Mouse (Mus musculus) layer of hippocampus, adult 9-11 months (tissue): ENCODE data around the gene Herpud1.

Source experiments
- DNase-seq: peaks from one replicate; pipeline ENCODE4 v3.0.0; 2022

Herpud1 gene

GRCm38 (mm10) chr8:94412518-94412917 lies 26.3 kb downstream of the Herpud1 start:
- no peak for DNase-seq

- DNase-seq: no peak
Measured at GRCm38 (mm10) chr8:94413509-94413908, 27.3 kb downstream of the Herpud1 start.

- no peak for DNase-seq
Measured at GRCm38 (mm10) chr8:94415218-94415617, 29.0 kb downstream of the Herpud1 start.

DNA sequence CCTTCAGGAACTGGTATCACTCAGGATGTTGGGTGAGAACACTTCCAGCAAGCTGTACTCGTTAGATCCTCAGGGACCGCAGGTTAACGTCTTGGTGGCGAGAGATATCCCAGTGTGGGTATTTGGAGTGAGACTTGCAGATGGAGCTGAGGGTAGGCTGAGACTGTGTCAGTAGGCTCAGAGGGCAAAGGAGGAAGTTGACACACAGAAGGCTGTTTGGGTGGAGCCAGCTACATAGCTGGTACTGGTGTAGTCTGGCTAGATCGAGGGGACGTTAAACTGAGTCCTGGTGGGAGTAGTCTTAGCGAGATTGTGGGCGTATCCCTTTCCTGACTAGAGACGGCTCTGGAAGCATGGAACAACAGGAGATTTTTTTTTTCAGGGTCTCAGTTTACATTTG lies 31.8 kb downstream of the Herpud1 start:
- no peak for DNase-seq

DNA sequence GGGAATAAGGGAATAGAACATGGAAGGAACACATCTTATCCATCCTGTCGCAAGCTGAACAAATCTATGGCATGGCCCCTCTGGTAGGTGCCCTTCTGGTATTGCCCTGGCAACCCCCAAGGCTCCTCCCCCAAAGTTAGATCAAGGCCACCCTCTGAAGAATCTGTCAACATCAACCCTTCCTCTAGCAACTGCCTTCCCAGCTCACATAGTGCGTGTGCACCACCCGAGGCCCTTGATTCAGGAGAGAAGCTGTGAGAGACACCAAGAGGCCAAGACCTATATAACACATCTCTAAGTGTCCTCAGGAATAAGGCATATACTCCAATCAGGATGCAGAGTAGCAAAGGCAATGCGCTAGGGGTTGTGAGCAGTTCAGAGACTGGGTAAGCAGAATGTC lies 36.0 kb downstream of the Herpud1 start:
- no peak for DNase-seq

DNA sequence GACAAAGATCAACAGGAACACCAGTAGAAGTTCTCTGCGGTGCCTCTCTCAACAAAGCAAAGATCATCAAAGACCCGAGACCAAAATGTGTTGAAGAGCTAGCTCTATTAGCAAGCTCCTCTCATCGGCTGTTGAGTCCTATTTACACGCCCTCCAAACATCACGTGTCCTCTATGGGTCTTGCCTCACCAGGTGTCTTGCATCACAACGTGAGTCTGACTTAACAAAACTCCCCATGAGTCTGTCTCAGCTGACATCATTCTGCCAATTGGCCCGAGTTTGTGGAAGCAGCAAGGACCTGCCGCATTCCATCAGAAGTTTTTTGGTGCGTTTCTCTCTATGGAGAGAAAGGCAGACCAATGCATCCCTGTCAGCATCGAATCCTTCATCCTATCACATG lies 41.7 kb downstream of the Herpud1 start:
- DNase-seq: no peak

- DNase-seq: no peak
Measured at GRCm38 (mm10) chr8:94428420-94428819, 42.2 kb downstream of the Herpud1 start.

DNA sequence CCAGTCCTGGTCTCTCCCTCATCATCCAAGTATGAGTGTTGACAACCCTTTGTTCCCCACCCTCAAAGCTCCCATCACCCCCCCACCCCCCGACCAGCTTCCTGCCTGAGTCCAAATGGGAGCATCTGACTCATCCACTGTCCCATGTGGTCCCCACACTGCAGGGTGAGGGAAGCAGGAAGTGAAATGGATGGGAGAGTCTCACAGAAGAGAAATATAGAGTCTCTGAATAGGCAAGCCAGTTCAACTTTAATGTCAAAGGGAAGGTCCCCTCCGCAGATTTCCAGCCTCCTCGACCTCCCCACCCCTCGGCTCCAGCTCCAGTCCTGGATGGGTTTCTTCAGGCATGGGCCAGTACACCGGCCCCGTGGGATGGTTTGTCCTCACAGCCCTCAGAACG lies 43.1 kb downstream of the Herpud1 start:
- DNase-seq: no peak

DNA sequence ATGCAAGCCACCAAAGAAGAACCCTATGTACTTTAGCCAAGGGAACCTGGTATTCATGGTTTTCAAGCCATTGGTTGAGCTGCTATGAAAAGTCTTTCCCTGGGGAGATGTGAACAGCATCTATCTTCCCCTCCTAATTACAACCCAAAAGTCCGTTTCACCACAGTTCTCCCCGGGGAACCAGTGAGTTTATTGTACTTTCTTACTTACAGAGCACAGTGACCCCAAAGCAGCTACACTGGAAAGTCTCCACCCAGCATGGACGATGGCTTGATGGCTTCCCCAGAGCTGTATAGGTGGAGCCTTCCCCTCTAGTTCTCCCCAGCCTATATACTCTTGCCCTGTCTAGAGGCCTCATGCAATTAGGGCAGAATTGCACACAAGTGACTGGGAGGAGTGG lies 46.0 kb downstream of the Herpud1 start:
- DNase-seq: no peak

DNA sequence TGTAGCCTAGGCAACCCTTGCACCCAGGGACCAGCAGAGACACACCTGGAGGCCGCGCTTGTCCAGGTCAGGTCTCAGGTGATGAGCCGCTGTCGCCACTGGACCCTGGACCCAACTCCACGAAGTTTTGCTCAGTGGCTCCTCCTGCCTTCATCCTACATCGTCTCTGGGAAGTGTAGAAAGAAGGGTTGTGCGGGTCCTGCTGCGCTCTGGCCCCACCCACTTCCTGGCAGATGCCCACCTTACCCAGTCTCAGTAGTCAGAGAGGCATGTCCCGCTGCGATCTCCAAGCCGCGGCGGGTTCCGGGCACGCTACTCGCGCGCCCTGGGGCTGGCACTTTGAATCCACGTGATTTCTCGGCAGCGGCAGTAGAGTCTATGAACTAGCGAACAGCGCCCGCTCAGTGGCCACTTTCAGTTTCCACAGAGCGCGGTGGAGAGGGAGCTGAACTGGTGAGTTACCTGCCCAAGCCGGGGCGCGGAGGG lies 47.8 kb downstream of the Herpud1 start, which contains the start of gene Nlrc5:
Gene Nlrc5, plus strand, starts transcription at position 376 of the 486 bp plus-strand sequence.
- peak; percentile 53 for DNase-seq

DNA sequence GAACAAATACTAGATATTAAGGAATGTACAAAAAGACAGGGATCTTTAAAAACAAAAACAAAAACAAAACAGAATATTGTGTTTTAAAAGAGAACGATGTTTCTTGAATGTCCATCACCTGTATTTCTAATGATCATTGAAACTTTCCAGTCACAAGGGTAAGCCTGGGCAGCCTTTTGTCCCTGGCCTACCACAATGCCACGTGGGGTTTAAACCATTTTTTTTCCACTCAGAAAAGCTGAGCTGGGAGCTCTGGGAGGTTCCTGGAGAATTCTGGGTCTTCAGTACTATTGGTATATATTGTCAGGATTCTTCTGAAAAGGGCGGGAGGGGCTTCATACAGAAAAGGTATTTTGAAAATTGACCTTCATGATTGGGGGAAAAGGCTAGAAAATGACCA lies 48.7 kb downstream of the Herpud1 start:
- no peak for DNase-seq

DNA sequence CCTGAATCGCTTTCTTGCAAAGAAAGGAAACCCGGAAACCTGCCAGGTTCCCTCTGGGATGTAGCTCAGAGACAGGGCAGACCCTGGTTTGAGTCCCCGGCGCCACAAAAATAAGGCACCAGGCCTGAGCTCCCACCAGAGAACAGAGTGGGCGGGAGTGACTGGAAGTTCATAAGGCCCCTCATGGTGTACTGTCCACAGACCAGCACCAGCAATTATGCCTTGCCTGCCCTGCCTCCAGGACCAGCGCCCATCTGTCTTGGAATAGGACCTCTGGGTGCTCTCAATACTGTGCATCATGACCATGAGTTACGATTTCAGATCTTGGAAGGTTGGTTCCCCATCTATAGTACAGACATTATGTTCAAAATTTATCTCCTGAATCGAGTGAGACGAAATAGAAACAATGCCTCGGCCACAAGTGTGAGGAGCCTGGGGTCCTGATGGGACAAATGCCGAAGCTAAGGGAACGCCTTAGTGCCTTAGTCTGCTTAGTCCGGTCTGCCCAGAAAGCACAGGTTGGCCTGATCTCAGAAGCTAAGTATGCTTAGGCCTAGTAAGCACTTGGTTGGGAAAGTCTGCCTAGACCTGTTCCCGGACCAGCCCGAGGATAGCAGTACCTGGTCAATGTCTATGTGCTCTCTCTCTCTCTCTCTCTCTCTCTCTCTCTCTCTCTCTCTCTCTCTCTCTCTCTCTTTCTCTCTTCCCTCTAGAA lies 49.3 kb downstream of the Herpud1 start:
- no peak for DNase-seq

GRCm38 (mm10) chr8:94436112-94436572 lies 49.9 kb downstream of the Herpud1 start:
- no peak for DNase-seq

GRCm38 (mm10) chr8:94436900-94437299 lies 50.7 kb downstream of the Herpud1 start:
- no peak for DNase-seq

DNA sequence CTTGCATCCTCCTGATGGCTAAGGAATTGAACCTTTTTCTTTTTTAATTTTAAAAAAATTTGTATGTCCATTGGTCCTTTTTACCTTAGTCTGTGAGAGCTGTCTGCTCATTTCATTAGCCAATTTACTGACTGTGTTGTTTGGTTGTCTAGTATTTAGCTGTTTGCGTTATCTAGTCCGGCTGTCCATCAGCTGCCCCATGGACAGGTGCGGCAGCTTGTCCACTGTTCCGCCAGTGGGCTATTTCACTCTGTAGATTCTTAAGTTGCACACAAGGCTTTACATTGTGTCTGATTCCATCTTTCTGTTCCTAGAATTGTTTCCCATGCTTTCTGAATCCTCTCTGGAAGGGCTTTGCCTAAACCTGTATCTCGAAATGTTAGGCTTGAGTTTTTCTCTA lies 52.4 kb downstream of the Herpud1 start:
- no peak for DNase-seq

GRCm38 (mm10) chr8:94439691-94440090 lies 53.5 kb downstream of the Herpud1 start:
- no peak for DNase-seq

DNA sequence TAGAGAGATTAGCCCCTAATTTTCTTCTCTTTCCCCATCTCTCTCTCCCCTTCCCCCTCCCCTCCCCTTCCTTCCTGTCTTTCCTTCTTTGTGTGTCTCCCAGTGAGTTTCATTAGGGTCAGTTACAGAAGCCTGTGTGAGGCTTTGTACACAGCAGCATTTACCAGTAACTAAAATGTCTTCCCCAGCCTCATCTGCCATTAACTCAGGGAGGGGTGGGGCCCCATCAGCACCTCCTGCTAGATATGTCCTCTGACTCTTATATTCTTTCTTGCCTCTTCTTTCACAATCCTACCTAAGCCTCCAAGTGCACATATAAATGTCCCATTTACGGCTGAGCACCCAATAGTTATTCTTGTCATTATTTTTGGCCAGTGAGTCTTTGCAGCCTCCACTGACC lies 54.2 kb downstream of the Herpud1 start:
- DNase-seq: no peak

- DNase-seq: no peak
Measured at GRCm38 (mm10) chr8:94441686-94442085, 55.4 kb downstream of the Herpud1 start.

- no peak for DNase-seq
Measured at GRCm38 (mm10) chr8:94443153-94443552, 56.9 kb downstream of the Herpud1 start.

DNA sequence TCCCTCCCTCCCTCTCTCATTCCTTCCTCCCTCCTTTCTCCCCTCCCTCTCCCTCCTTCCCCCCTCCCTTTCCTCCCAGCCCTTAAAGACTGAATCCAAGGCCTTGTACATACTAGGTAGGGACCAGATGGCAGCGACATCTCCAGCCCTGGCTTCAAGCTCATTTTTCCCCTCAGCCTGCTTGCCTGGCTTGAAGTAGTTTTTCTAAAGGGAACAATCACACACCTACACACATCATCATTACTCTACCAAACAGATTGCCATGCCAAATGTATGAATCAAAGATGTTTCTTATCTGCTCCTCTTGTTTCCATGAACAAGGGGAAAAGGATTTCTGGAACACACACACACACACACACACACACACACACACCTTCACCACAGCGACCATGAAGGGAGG lies 58.2 kb downstream of the Herpud1 start:
- no peak for DNase-seq
